Mouse (Mus musculus) CH12.LX (cell line): ENCODE data around the gene Dpm2. TPM values are rescaled to one million over a fixed set of nuclear protein-coding genes. Genes with fewer than 3 reads are reported as not detected.
A peak's percentile ranks its signal among the peaks of the same experiment; 100 is the strongest.

Experiments used
- DNase-seq: peaks from one replicate; pipeline ENCODE4 v3.0.0-alpha.2; 2013; ENCODE audit errors: extremely low read depth
- H3K27ac ChIP-seq: 2 replicates; pipeline ENCODE4 v1.5.1; 2012; ENCODE audit warnings: low read depth, mild to moderate bottlenecking, control low read depth, moderate library complexity; ENCODE audit not compliant: insufficient read depth
- H3K27me3 ChIP-seq: replicated peaks from 2 replicates; pipeline ENCODE3; 2012; ENCODE audit warnings: inconsistent platforms
- H3K36me3 ChIP-seq, 2 experiments: replicated peaks in 1 of 2; 2 replicates each; pipeline versions ENCODE3 to v1.6.1; 2012; ENCODE audit warnings: inconsistent platforms in 1 of 2, low read length in 1 of 2, mild to moderate bottlenecking in 1 of 2, mixed read lengths in 1 of 2, moderate library complexity in 1 of 2; ENCODE audit not compliant: control insufficient read depth in 1 of 2, insufficient read depth in 1 of 2
- H3K4me1 ChIP-seq, 2 experiments: 2 replicates each; pipeline ENCODE4 v1.6.1; 2012; ENCODE audit warnings: inconsistent platforms in 1 of 2, moderate library complexity in 1 of 2; ENCODE audit not compliant: insufficient read depth in 2 of 2, control insufficient read depth in 1 of 2
- H3K4me2 ChIP-seq: 2 replicates; pipeline ENCODE4 v1.6.1; 2012; ENCODE audit warnings: low read depth, mild to moderate bottlenecking, control low read depth; ENCODE audit not compliant: poor library complexity, insufficient read depth, severe bottlenecking
- H3K4me3 ChIP-seq, 3 experiments: fragments of 150-350 bp in 1 of 3; sonication (generic) in 1 of 3; replicated peaks in 1 of 3; 2 replicates each; pipeline versions ENCODE3 to v1.5.1; 2011 to 2012; ENCODE audit warnings: low read depth in 2 of 3, low read length in 2 of 3, mild to moderate bottlenecking in 2 of 3, moderate library complexity in 2 of 3, control low read depth in 1 of 3, improper control_type of control experiment in 1 of 3, inconsistent platforms in 1 of 3, mixed read lengths in 1 of 3; ENCODE audit not compliant: poor library complexity in 1 of 3
- H3K79me2 ChIP-seq: replicated peaks from 2 replicates; pipeline ENCODE4 v1.6.1; 2012; ENCODE audit warnings: mild to moderate bottlenecking, moderate library complexity; ENCODE audit not compliant: control insufficient read depth, poor library complexity, insufficient read depth, severe bottlenecking; ENCODE audit errors: extremely low read depth
- H3K9ac ChIP-seq: 2 replicates; pipeline ENCODE4 v1.6.1; 2012; ENCODE audit warnings: low read depth, mild to moderate bottlenecking, control low read depth, moderate library complexity; ENCODE audit not compliant: insufficient read depth
- H3K9me3 ChIP-seq: replicated peaks from 2 replicates; pipeline ENCODE3; 2012; ENCODE audit warnings: low read length, inconsistent platforms, mixed read lengths
- BHLHE40 ChIP-seq: IDR thresholded peaks from 2 replicates; pipeline ENCODE4 v1.6.1; 2011; ENCODE audit warnings: mild to moderate bottlenecking, low read depth, low read length, improper control_type of control experiment
- CHD1 ChIP-seq: IDR thresholded peaks from 2 replicates; pipeline ENCODE4 v1.6.1; 2012; ENCODE audit warnings: low read depth, low read length, improper control_type of control experiment, inconsistent platforms
- CHD2 ChIP-seq: IDR thresholded peaks from 2 replicates; pipeline ENCODE4 v1.6.1; 2011; ENCODE audit warnings: low read length, improper control_type of control experiment
- CTCF ChIP-seq, 2 experiments: IDR thresholded peaks in 1 of 2; conservative IDR thresholded peaks in 1 of 2; 2 replicates each; pipeline ENCODE4 v1.5.1; 2011 to 2012; ENCODE audit warnings: low read depth in 2 of 2, low read length in 2 of 2, improper control_type of control experiment in 1 of 2, inconsistent platforms in 1 of 2, mild to moderate bottlenecking in 1 of 2, moderate library complexity in 1 of 2
- E2F4 ChIP-seq: IDR thresholded peaks from 2 replicates; pipeline ENCODE4 v1.6.1; 2011; ENCODE audit warnings: low read depth, low read length, improper control_type of control experiment; ENCODE audit not compliant: insufficient replicate concordance
- ELF1 ChIP-seq: IDR thresholded peaks from 2 replicates; pipeline ENCODE4 v1.6.1; 2014; ENCODE audit warnings: low read depth, mild to moderate bottlenecking, inconsistent platforms, low read length, improper control_type of control experiment
- EP300 ChIP-seq: IDR thresholded peaks from 2 replicates; pipeline ENCODE4 v1.6.1; 2011; ENCODE audit warnings: low read length, improper control_type of control experiment
- ETS1 ChIP-seq: conservative IDR thresholded peaks from 2 replicates; pipeline ENCODE4 v1.6.1; 2012; ENCODE audit warnings: low read depth, mild to moderate bottlenecking, inconsistent platforms, low read length, improper control_type of control experiment, moderate library complexity
- GABPA ChIP-seq: IDR thresholded peaks from 2 replicates; pipeline ENCODE4 v1.6.1; 2012; ENCODE audit warnings: low read depth, low read length, improper control_type of control experiment, inconsistent platforms; ENCODE audit not compliant: insufficient replicate concordance
- HCFC1 ChIP-seq: IDR thresholded peaks from 2 replicates; pipeline ENCODE4 v1.6.1; 2012; ENCODE audit warnings: low read depth, mild to moderate bottlenecking, inconsistent platforms, low read length, improper control_type of control experiment
- IRF4 ChIP-seq: IDR thresholded peaks from 2 replicates; pipeline ENCODE4 v1.6.1; 2014; ENCODE audit warnings: low read depth, mild to moderate bottlenecking, inconsistent platforms, low read length, improper control_type of control experiment
- JUN ChIP-seq: IDR thresholded peaks from 2 replicates; pipeline ENCODE4 v1.6.1; 2011; ENCODE audit warnings: low read depth, mild to moderate bottlenecking, low read length, improper control_type of control experiment, moderate library complexity; ENCODE audit not compliant: insufficient read depth
- JUND ChIP-seq: conservative IDR thresholded peaks from 2 replicates; pipeline ENCODE4 v1.6.1; 2011; ENCODE audit warnings: low read depth, low read length, improper control_type of control experiment
- KAT2A ChIP-seq: IDR thresholded peaks from 2 replicates; pipeline ENCODE4 v1.6.1; 2012; ENCODE audit warnings: low read length, improper control_type of control experiment, inconsistent platforms; ENCODE audit not compliant: insufficient replicate concordance
- MAFK ChIP-seq: IDR thresholded peaks from 2 replicates; pipeline ENCODE4 v1.6.1; 2011; ENCODE audit warnings: low read length, improper control_type of control experiment; ENCODE audit not compliant: insufficient replicate concordance
- MAX ChIP-seq: IDR thresholded peaks from 2 replicates; pipeline ENCODE4 v1.6.1; 2011; ENCODE audit warnings: low read length, improper control_type of control experiment
- MAZ ChIP-seq: IDR thresholded peaks from 2 replicates; pipeline ENCODE4 v1.6.1; 2012; ENCODE audit warnings: low read depth, mild to moderate bottlenecking, inconsistent platforms, low read length, improper control_type of control experiment, moderate library complexity
- MEF2A ChIP-seq: IDR thresholded peaks from 2 replicates; pipeline ENCODE4 v1.6.1; 2014; ENCODE audit warnings: low read depth, mild to moderate bottlenecking, inconsistent platforms, low read length, improper control_type of control experiment, borderline replicate concordance
- MXI1 ChIP-seq: IDR thresholded peaks from 2 replicates; pipeline ENCODE4 v1.6.1; 2011; ENCODE audit warnings: mild to moderate bottlenecking, low read depth, low read length, improper control_type of control experiment
- MYC ChIP-seq: IDR thresholded peaks from 2 replicates; pipeline ENCODE4 v1.6.1; 2011; ENCODE audit warnings: low read depth, mild to moderate bottlenecking, improper control_type of control experiment, low read length
- NELFE ChIP-seq: IDR thresholded peaks from 2 replicates; pipeline ENCODE4 v1.6.1; 2011; ENCODE audit warnings: low read depth, low read length, improper control_type of control experiment
- NRF1 ChIP-seq: IDR thresholded peaks from 2 replicates; pipeline ENCODE4 v1.6.1; 2014; ENCODE audit warnings: low read depth, mild to moderate bottlenecking, inconsistent platforms, low read length, improper control_type of control experiment, moderate library complexity
- PAX5 ChIP-seq: IDR thresholded peaks from 2 replicates; pipeline ENCODE4 v1.6.1; 2012; ENCODE audit warnings: low read length, inconsistent platforms, mixed read lengths
- POLR2A ChIP-seq: IDR thresholded peaks from 2 replicates; pipeline ENCODE4 v1.6.1; 2011; ENCODE audit warnings: low read depth, mild to moderate bottlenecking, improper control_type of control experiment, low read length
- POLR2AphosphoS2 ChIP-seq: IDR thresholded peaks from 2 replicates; pipeline ENCODE4 v1.6.1; 2011; ENCODE audit warnings: low read depth, low read length, improper control_type of control experiment
- RAD21 ChIP-seq: IDR thresholded peaks from 2 replicates; pipeline ENCODE4 v1.6.1; 2011; ENCODE audit warnings: low read depth, mild to moderate bottlenecking, low read length, improper control_type of control experiment, moderate library complexity
- RCOR1 ChIP-seq: conservative IDR thresholded peaks from 2 replicates; pipeline ENCODE4 v1.6.1; 2012; ENCODE audit warnings: low read depth, mild to moderate bottlenecking, inconsistent platforms, low read length, improper control_type of control experiment
- SIN3A ChIP-seq: IDR thresholded peaks from 2 replicates; pipeline ENCODE4 v1.6.1; 2012; ENCODE audit warnings: low read length, improper control_type of control experiment, inconsistent platforms
- SMC3 ChIP-seq: IDR thresholded peaks from 2 replicates; pipeline ENCODE4 v1.6.1; 2011; ENCODE audit warnings: low read depth, low read length, improper control_type of control experiment
- TBP ChIP-seq: conservative IDR thresholded peaks from 2 replicates; pipeline ENCODE4 v1.6.1; 2011; ENCODE audit warnings: low read depth, low read length, improper control_type of control experiment
- TCF12 ChIP-seq: IDR thresholded peaks from 2 replicates; pipeline ENCODE4 v1.6.1; 2014; ENCODE audit warnings: low read depth, mild to moderate bottlenecking, inconsistent platforms, low read length, improper control_type of control experiment
- UBTF ChIP-seq: IDR thresholded peaks from 2 replicates; pipeline ENCODE4 v1.6.1; 2012; ENCODE audit warnings: low read depth, mild to moderate bottlenecking, inconsistent platforms, low read length, improper control_type of control experiment, moderate library complexity
- USF1 ChIP-seq: IDR thresholded peaks from 2 replicates; pipeline ENCODE4 v1.6.1; 2014; ENCODE audit warnings: low read depth, mild to moderate bottlenecking, inconsistent platforms, low read length, improper control_type of control experiment
- USF2 ChIP-seq: conservative IDR thresholded peaks from 2 replicates; pipeline ENCODE4 v1.6.1; 2011; ENCODE audit warnings: low read depth, low read length, improper control_type of control experiment
- ZC3H11A ChIP-seq: IDR thresholded peaks from 2 replicates; pipeline ENCODE4 v1.6.1; 2012; ENCODE audit warnings: low read depth, mild to moderate bottlenecking, inconsistent platforms, low read length, improper control_type of control experiment
- ZKSCAN1 ChIP-seq: IDR thresholded peaks from 2 replicates; pipeline ENCODE4 v1.6.1; 2012; ENCODE audit warnings: low read depth, inconsistent platforms, low read length, improper control_type of control experiment, borderline replicate concordance
- ZMIZ1 ChIP-seq: IDR thresholded peaks from 2 replicates; pipeline ENCODE4 v1.6.1; 2012; ENCODE audit warnings: low read depth, mild to moderate bottlenecking, inconsistent platforms, low read length, improper control_type of control experiment
- ZNF384 ChIP-seq: IDR thresholded peaks from 2 replicates; pipeline ENCODE4 v1.6.1; 2012; ENCODE audit warnings: low read depth, low read length, improper control_type of control experiment, inconsistent platforms
- dilution Hi-C: fragments of 300-500 bp; cut with MboI; formaldehyde crosslinking; loops from 2 replicates; pipeline ENCODE4 v1.14.3; 2020; ENCODE audit warnings: low sequenced_read_pairs; ENCODE audit not compliant: extremely low pct_unique_long_range_greater_than_20kb, extremely low pct_ligation_motif_present
- in situ Hi-C: fragments of 300-500 bp; cut with MboI; formaldehyde crosslinking; loops from 3 replicates; pipeline ENCODE4 v1.14.3; 2019; ENCODE audit warnings: low sequenced_read_pairs, low pct_ligation_motif_present, low pct_unique_long_range_greater_than_20kb, mixed read lengths
- polyA plus RNA-seq: library from polyadenylated mRNA; unstranded; fragments of >175 nt; gene quantifications from 2 replicates; pipeline ENCODE4 v1.2.1, GENCODE M21; 2012; ENCODE audit warnings: low read depth; ENCODE audit not compliant: insufficient read length
- total RNA-seq, 2 experiments: library from RNA; depleted of rRNA; stranded (reverse); fragments of 300-350 nt in 1 of 2; fragments of >200 nt in 1 of 2; gene quantifications; 2 replicates each; pipeline ENCODE4 v1.2.3; 2012 to 2014

Gene Dpm2
- 30.9 and 38.1 TPM in 2 replicates for total RNA-seq (2012; rRNA removed)
- 29.8 and 33.8 TPM in 2 replicates for total RNA-seq (2014; rRNA removed)
- polyA plus RNA-seq = 63.6 and 65.7 TPM in 2 replicates

- Histone ChIP-seq H3K9me3 (no peaks in the 10 kb centered on the region), H3K36me3 (peaks cover 15 to 67% of the 10 kb centered on the region in 2 experiments), H3K9ac (peak within 1 kb of the TSS; percentile 89), H3K4me2 (peak within 1 kb of the TSS; percentile 97), H3K4me3 (peak within 1 kb of the TSS; percentile 67 to 86 (median 84)), H3K27me3 (no peaks in the 10 kb centered on the region), H3K79me2 (peaks cover 16% of the 10 kb centered on the region), H3K27ac (no peak within 1 kb of the TSS), H3K4me1 (peaks cover 3 to 26% of the 10 kb centered on the region in 2 experiments)
- TF ChIP-seq ZMIZ1 (peak; percentile 63; the same call in 1 of the 2 replicates), CHD1 (no peak), UBTF (no peak), TCF12 (peak; percentile 75), NELFE (peak; percentile 98), ZC3H11A (no peak), KAT2A (peak; percentile 97), RAD21 (no peak), POLR2A (peak; percentile 98), ZKSCAN1 (no peak), HCFC1 (peak; percentile 100), CHD2 (no peak; the same call in none of the 2 replicates), USF1 (peak; percentile 97), NRF1 (peak; percentile 45; the same call in 1 of the 2 replicates), PAX5 (no peak), POLR2AphosphoS2 (peak; percentile 87), ETS1 (no peak; the same call in none of the 2 replicates), MAFK (no peak), SIN3A (peak; percentile 98), ZNF384 (no peak), E2F4 (peak; percentile 84; the same call in 1 of the 2 replicates), IRF4 (no peak; the same call in 1 of the 2 replicates), ELF1 (peak; percentile 98), MYC (peak; percentile 79; the same call in 1 of the 2 replicates), RCOR1 (no peak), USF2 (peak; percentile 97), MAZ (no peak), CTCF (conservative IDR thresholded peaks at IDR 0.05 in 1 of 2, IDR thresholded peaks at IDR 0.05 in 1 of 2; ENCODE audit: low read depth in 2 of 2, low read length in 2 of 2) (no peak), EP300 (no peak), MEF2A (peak; percentile 51; the same call in 1 of the 2 replicates), MAX (peak; percentile 90), TBP (peak; percentile 73; the same call in 1 of the 2 replicates), JUN (no peak), SMC3 (no peak), JUND (no peak), MXI1 (peak; percentile 86; the same call in 1 of the 2 replicates), GABPA (peak; percentile 76; the same call in 1 of the 2 replicates), BHLHE40 (peak; percentile 94)
- in situ Hi-C loops (loop anchor here (25.0 kb wide), 1 partner anchor 434 kb away; no protein-coding TSS in a partner anchor), dilution Hi-C loops (no loop called here)
- peak; percentile 96 for DNase-seq
Observed at GRCm38 (mm10) chr2:32570698-32571494, at the start of gene Dpm2. Gene Dpm2, plus strand, starts transcription at chr2:32570858.
